Mouse (Mus musculus): ENCODE results near the gene Pomp. TPM values are rescaled to one million over a fixed set of nuclear protein-coding genes. Genes with fewer than 3 reads are reported as not detected.

Gene Pomp
- polyA plus RNA-seq, 1 experiment from 2014 or later: 592 TPM

DNA sequence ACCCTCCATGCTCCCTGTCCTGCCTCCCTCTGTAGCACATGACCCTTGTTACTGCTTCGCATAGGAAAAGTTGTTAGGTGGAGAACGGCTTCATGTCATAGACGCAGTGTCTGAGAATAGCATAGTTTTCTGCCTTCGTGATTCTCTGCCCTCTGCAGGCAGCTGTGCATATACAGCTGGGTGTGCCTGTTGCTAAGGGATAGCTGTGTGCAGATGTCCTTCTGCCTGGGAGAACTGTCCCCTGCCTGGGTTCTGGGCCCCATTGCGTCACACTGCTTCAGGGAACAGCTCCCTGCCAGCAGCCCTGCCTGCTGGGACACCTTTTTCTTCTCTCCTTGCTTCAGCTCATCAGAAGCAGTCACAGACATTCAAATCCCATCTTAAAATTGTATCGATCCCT, 9.3 kb downstream of the Pomp start:
- DNase-seq (ENCODE audit: low spot score) (no peak), ATAC-seq (replicated peaks; ENCODE audit: insufficient number of reproducible peaks, low FRiP score, low TSS enrichment, low read depth) (no peak)
- H3K4me2 ChIP-seq (ENCODE audit: low read depth, low read length): no peak overlapping the region
- no peaks in the 10 kb centered on the region for H3K4me1 ChIP-seq (ENCODE audit: control insufficient read depth, insufficient read depth, low read length)
- H3K27me3 ChIP-seq (ENCODE audit: control insufficient read depth, insufficient read depth, low read length): no peaks in the 10 kb centered on the region
- H3K9me3 ChIP-seq (replicated peaks; ENCODE audit: control insufficient read depth, low read length): no peaks in the 10 kb centered on the region
- H3K36me3 ChIP-seq (replicated peaks; ENCODE audit: control insufficient read depth, insufficient read depth, low read depth, low read length): peaks cover 6% of the 10 kb centered on the region
- 88% methylated on average over 6 of the region's 6 CpGs for WGBS
- H3K27ac ChIP-seq (replicated peaks; ENCODE audit: low read depth, low read length): no peak overlapping the region
- H3K9ac ChIP-seq (replicated peaks; ENCODE audit: low read length): no peak overlapping the region
- no peak overlapping the region for H3K4me3 ChIP-seq (ENCODE audit: low read depth, low read length)

DNA sequence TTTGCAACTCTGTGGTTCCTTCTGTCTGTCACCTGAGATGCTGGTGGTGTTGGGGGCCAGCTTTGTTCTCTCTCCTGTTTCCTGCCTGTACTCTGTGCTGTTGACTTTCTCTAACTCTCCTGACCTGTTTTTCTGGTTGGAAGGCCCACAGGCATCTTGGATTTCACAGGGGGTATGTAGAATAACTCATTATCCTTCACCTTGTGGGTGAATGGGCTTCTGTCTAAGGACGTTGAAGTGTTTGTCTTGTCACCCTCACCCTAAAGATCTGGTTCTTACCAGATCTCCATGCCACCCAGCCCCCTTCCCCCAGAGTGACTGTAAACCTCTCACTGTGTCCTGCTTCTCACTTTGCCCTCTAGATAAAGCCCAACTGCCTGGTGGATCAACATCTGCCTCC, 10.0 kb downstream of the Pomp start:
- Histone ChIP-seq H3K36me3 (replicated peaks; ENCODE audit: control insufficient read depth, insufficient read depth, low read depth, low read length) (peaks cover 6% of the 10 kb centered on the region), H3K27ac (replicated peaks; ENCODE audit: low read depth, low read length) (no peak overlapping the region), H3K9me3 (replicated peaks; ENCODE audit: control insufficient read depth, low read length) (no peaks in the 10 kb centered on the region), H3K4me1 (ENCODE audit: control insufficient read depth, insufficient read depth, low read length) (no peaks in the 10 kb centered on the region), H3K27me3 (ENCODE audit: control insufficient read depth, insufficient read depth, low read length) (no peaks in the 10 kb centered on the region), H3K9ac (replicated peaks; ENCODE audit: low read length) (no peak overlapping the region), H3K4me3 (ENCODE audit: low read depth, low read length) (no peak overlapping the region), H3K4me2 (ENCODE audit: low read depth, low read length) (no peak overlapping the region)
- ATAC-seq (replicated peaks; ENCODE audit: insufficient number of reproducible peaks, low FRiP score, low TSS enrichment, low read depth): no peak
- peak; percentile 12 for DNase-seq (ENCODE audit: low spot score)
- 80% methylated on average over 1 of the region's 1 CpGs for WGBS

DNA sequence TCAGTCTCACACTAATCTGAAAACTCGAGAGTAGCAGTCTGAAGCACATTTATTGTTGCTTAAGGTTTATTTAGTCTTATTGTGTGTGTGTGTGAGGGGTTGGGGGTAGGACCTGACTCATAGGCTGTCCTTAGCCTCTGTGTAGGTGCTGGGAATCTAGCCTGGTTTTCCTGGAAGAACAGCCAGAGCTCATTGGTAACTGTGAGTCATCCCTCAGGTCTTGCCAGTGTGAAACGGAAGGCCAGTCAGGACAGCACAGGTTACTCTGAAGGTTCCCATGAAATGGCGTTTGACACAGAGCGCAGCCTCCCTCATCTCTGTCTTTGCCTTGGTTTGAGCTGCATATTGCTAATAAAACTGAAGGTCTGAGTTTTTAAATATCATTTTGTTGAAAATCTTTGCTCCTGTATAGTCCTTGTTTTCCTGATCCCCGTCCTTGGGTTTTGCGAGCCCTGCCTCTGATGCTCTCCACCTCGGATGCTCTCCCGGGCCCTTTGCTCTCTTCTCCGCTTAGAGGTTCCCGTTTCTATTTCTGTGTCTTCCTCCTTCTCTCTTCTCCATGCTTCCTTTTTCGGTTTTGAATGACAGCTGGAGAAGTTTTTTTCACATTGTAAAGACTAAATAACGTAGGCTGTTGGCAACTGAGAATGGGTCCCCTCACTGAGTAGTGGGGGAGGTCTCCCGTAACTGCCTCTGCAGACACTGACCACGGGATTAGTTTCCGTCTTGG, 11.0 kb downstream of the Pomp start:
- ATAC-seq (replicated peaks; ENCODE audit: insufficient number of reproducible peaks, low FRiP score, low TSS enrichment, low read depth): no peak
- H3K4me3 ChIP-seq (ENCODE audit: low read depth, low read length): no peak overlapping the region
- H3K27ac ChIP-seq (replicated peaks; ENCODE audit: low read depth, low read length): no peak overlapping the region
- 85% methylated on average over 15 of the region's 15 CpGs for WGBS
- H3K9ac ChIP-seq (replicated peaks; ENCODE audit: low read length): no peak overlapping the region
- H3K4me1 ChIP-seq (ENCODE audit: control insufficient read depth, insufficient read depth, low read length): no peaks in the 10 kb centered on the region
- H3K9me3 ChIP-seq (replicated peaks; ENCODE audit: control insufficient read depth, low read length): no peaks in the 10 kb centered on the region
- no peak overlapping the region for H3K4me2 ChIP-seq (ENCODE audit: low read depth, low read length)
- no peaks in the 10 kb centered on the region for H3K27me3 ChIP-seq (ENCODE audit: control insufficient read depth, insufficient read depth, low read length)
- DNase-seq (ENCODE audit: low spot score): no peak
- peaks cover 6% of the 10 kb centered on the region for H3K36me3 ChIP-seq (replicated peaks; ENCODE audit: control insufficient read depth, insufficient read depth, low read depth, low read length)

DNA sequence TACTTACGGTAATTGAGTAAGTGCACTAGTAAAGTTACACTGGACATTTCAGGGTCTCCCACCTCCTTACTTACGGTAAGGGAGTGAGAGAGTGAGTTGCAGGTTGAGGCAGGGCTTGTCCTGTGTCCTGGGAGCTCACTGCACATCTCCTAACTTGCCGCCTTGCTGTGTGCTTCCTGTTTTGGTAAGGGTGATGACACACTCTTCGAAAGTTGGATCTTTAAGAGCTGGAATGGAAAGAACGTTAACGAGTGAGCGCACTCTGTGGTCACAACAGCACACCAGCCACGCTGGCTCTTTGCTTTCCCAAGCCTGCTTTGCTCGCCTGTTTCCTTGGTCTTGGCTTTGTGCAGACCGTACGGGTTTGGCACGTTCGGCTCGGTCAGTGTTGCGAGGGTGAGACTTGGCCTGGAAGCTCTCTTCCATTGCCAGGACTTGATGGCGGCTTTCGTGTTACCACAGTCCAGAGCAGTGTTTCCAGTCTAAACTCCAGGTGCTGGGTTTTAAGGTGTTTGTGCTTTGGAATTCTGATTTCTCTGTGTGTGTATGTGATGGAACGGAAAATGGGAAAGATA, 14.3 kb downstream of the Pomp start:
- 93% methylated on average over 18 of the region's 18 CpGs for WGBS
- Histone ChIP-seq H3K4me1 (ENCODE audit: control insufficient read depth, insufficient read depth, low read length) (no peaks in the 10 kb centered on the region), H3K9me3 (replicated peaks; ENCODE audit: control insufficient read depth, low read length) (no peaks in the 10 kb centered on the region), H3K27me3 (ENCODE audit: control insufficient read depth, insufficient read depth, low read length) (no peaks in the 10 kb centered on the region), H3K4me3 (ENCODE audit: low read depth, low read length) (no peak overlapping the region), H3K36me3 (replicated peaks; ENCODE audit: control insufficient read depth, insufficient read depth, low read depth, low read length) (peaks cover 12% of the 10 kb centered on the region), H3K4me2 (ENCODE audit: low read depth, low read length) (no peak overlapping the region), H3K27ac (replicated peaks; ENCODE audit: low read depth, low read length) (no peak overlapping the region), H3K9ac (replicated peaks; ENCODE audit: low read length) (no peak overlapping the region)
- DNase-seq (ENCODE audit: low spot score): no peak
- no peak for ATAC-seq (replicated peaks; ENCODE audit: insufficient number of reproducible peaks, low FRiP score, low TSS enrichment, low read depth)

DNA sequence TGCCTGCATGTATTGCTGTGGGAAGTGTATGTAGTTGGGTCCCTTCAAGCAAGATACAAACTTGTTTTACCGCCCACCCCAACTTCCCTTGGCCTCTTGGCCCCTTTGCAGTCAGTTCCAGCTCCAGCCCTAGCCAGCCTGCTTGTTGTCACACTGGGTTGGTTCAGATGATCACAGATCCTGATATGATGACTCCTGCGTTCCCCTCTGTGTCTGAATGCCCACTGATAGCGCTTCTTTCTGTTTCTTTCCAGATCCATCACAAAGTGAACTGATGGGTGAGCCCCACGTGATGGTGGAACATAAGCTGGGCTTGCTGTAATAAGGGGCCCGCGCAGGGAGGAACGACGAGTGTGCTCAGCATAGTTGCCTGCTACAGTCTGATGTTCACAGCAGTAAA, 14.9 kb downstream of the Pomp start:
- no peak for DNase-seq (ENCODE audit: low spot score)
- Histone ChIP-seq H3K27ac (replicated peaks; ENCODE audit: low read depth, low read length) (no peak overlapping the region), H3K4me2 (ENCODE audit: low read depth, low read length) (no peak overlapping the region), H3K27me3 (ENCODE audit: control insufficient read depth, insufficient read depth, low read length) (no peaks in the 10 kb centered on the region), H3K4me1 (ENCODE audit: control insufficient read depth, insufficient read depth, low read length) (no peaks in the 10 kb centered on the region), H3K4me3 (ENCODE audit: low read depth, low read length) (no peak overlapping the region), H3K9ac (replicated peaks; ENCODE audit: low read length) (no peak overlapping the region), H3K9me3 (replicated peaks; ENCODE audit: control insufficient read depth, low read length) (no peaks in the 10 kb centered on the region), H3K36me3 (replicated peaks; ENCODE audit: control insufficient read depth, insufficient read depth, low read depth, low read length) (peaks cover 10% of the 10 kb centered on the region; the same call in 1 of the 2 replicates)
- no peak for ATAC-seq (replicated peaks; ENCODE audit: insufficient number of reproducible peaks, low FRiP score, low TSS enrichment, low read depth)
- WGBS: 93% methylated on average over 8 of the region's 8 CpGs

DNA sequence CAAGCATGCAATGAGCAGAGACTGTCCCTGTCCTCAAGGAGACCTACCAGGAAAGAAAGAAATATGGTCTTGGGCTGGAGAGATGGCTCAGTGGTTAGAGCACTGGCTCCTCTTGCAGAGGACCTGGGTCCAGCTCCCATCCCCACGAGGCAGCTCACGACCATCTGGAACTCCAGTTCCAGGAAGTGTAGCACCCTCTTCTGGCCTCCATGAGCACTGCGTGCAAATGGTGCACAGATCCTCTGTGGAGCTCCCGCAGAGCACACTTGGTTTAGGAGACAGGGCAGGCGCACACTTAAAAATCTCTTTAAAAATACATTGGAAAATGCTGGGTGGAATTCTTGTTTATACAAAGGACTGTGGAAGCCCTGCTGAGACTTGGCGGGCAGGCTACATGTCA, 17.3 kb downstream of the Pomp start:
- Histone ChIP-seq H3K4me2 (ENCODE audit: low read depth, low read length) (no peak overlapping the region), H3K4me1 (ENCODE audit: control insufficient read depth, insufficient read depth, low read length) (no peaks in the 10 kb centered on the region), H3K9ac (replicated peaks; ENCODE audit: low read length) (no peak overlapping the region), H3K9me3 (replicated peaks; ENCODE audit: control insufficient read depth, low read length) (no peaks in the 10 kb centered on the region), H3K4me3 (ENCODE audit: low read depth, low read length) (no peak overlapping the region), H3K36me3 (replicated peaks; ENCODE audit: control insufficient read depth, insufficient read depth, low read depth, low read length) (peaks cover 10% of the 10 kb centered on the region; the same call in 1 of the 2 replicates), H3K27me3 (ENCODE audit: control insufficient read depth, insufficient read depth, low read length) (no peaks in the 10 kb centered on the region), H3K27ac (replicated peaks; ENCODE audit: low read depth, low read length) (no peak overlapping the region)
- DNase-seq (ENCODE audit: low spot score): no peak
- no peak for ATAC-seq (replicated peaks; ENCODE audit: insufficient number of reproducible peaks, low FRiP score, low TSS enrichment, low read depth)
- WGBS: 86% methylated on average over 6 of the region's 6 CpGs

DNA sequence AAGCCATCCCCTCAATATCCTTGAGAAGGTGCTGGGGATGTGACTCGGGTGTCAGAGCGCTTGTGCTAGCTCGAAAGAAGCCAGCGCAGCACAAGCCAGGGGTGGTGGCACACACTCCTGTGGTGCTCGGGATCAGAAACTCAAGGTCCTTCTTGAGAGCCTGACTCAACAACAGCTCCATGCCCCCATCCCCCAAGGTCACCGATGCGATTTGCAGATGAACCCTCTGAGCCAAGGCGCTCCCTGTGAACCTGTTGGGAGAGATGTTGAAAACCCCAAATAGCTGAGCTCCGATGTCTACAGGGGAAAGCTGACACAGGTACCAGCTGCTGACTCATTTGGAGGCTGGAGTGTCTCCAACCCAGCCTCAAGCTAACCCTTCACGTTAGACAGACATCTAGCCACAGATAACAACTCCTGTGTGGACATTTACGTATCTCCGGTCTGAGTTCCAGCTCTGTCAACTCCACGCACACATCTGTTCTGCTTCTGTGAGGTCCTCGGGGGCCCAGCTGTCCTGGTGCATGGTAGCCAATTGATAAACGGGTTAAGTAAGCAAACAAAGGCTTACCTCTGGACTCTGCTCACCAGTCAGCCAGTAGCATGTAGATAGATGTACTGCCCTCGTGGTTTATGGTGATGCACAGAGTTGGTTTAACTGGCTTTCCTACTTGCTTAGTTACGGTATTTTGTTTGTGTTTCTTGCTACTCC, 19.9 kb downstream of the Pomp start:
- Histone ChIP-seq H3K9ac (replicated peaks; ENCODE audit: low read length) (no peak overlapping the region), H3K4me1 (ENCODE audit: control insufficient read depth, insufficient read depth, low read length) (no peaks in the 10 kb centered on the region), H3K4me2 (ENCODE audit: low read depth, low read length) (no peak overlapping the region), H3K36me3 (replicated peaks; ENCODE audit: control insufficient read depth, insufficient read depth, low read depth, low read length) (peaks cover 10% of the 10 kb centered on the region; the same call in 1 of the 2 replicates), H3K4me3 (ENCODE audit: low read depth, low read length) (no peak overlapping the region), H3K27me3 (ENCODE audit: control insufficient read depth, insufficient read depth, low read length) (no peaks in the 10 kb centered on the region), H3K27ac (replicated peaks; ENCODE audit: low read depth, low read length) (no peak overlapping the region), H3K9me3 (replicated peaks; ENCODE audit: control insufficient read depth, low read length) (no peaks in the 10 kb centered on the region)
- no peak for DNase-seq (ENCODE audit: low spot score)
- WGBS: 85% methylated on average over 17 of the region's 17 CpGs
- ATAC-seq (replicated peaks; ENCODE audit: insufficient number of reproducible peaks, low FRiP score, low TSS enrichment, low read depth): no peak

DNA sequence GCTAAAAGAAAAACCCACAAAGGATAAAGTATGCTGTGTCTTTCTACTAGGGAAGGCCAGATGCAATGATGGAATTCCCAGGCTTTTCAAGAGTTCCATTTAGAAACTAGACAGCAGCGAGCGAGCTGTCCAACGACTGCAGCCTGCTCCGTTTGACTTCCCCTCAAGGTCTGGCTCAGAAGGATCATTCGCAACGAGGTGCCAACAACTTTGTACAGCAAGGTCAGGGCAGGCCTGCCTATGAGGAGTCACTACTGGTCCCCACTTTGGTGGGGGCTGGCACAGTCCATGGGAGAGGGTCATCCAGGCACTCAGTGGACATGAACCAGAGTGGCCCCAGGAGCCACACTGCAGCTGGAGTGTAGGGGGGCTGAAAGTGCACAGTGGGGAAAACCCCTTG, 23.3 kb downstream of the Pomp start:
- H3K36me3 ChIP-seq (replicated peaks; ENCODE audit: control insufficient read depth, insufficient read depth, low read depth, low read length): no peaks in the 10 kb centered on the region
- no peak overlapping the region for H3K4me2 ChIP-seq (ENCODE audit: low read depth, low read length)
- ATAC-seq (replicated peaks; ENCODE audit: insufficient number of reproducible peaks, low FRiP score, low TSS enrichment, low read depth) (no peak), DNase-seq (ENCODE audit: low spot score) (no peak)
- H3K9me3 ChIP-seq (replicated peaks; ENCODE audit: control insufficient read depth, low read length): no peaks in the 10 kb centered on the region
- no peak overlapping the region for H3K4me3 ChIP-seq (ENCODE audit: low read depth, low read length)
- 92% methylated on average over 6 of the region's 6 CpGs for WGBS
- H3K4me1 ChIP-seq (ENCODE audit: control insufficient read depth, insufficient read depth, low read length): no peaks in the 10 kb centered on the region
- no peaks in the 10 kb centered on the region for H3K27me3 ChIP-seq (ENCODE audit: control insufficient read depth, insufficient read depth, low read length)
- no peak overlapping the region for H3K27ac ChIP-seq (replicated peaks; ENCODE audit: low read depth, low read length)
- no peak overlapping the region for H3K9ac ChIP-seq (replicated peaks; ENCODE audit: low read length)
